Mouse (Mus musculus) megakaryocyte, embryonic 14.5 days (primary cell): Measurements from ENCODE around the gene Zfp12. TPM values are rescaled to one million over a fixed set of nuclear protein-coding genes. Genes with fewer than 3 reads are reported as not detected.

Experiments used
- H3K27me3 ChIP-seq: replicated peaks from 2 replicates; pipeline ENCODE3; 2012; ENCODE audit warnings: inconsistent platforms
- H3K36me3 ChIP-seq: replicated peaks from 2 replicates; pipeline ENCODE3; 2012; ENCODE audit warnings: low read length, inconsistent platforms, mixed read lengths
- H3K4me1 ChIP-seq: 2 replicates; pipeline ENCODE4 v1.6.1; 2012; ENCODE audit warnings: inconsistent platforms
- H3K4me3 ChIP-seq: replicated peaks from 2 replicates; pipeline ENCODE3; 2012; ENCODE audit warnings: moderate library complexity, mild to moderate bottlenecking, inconsistent platforms
- H3K9me3 ChIP-seq: 2 replicates; pipeline ENCODE4 v1.6.1; 2012; ENCODE audit warnings: inconsistent platforms
- FLI1 ChIP-seq: IDR thresholded peaks from 2 replicates; pipeline ENCODE4 v1.6.1; 2012; ENCODE audit warnings: low read length, inconsistent platforms, mixed read lengths
- GATA1 ChIP-seq: IDR thresholded peaks from 3 replicates; pipeline ENCODE4 v1.6.1; 2012; ENCODE audit warnings: mixed read lengths, low read length, inconsistent platforms, borderline replicate concordance
- polyA plus RNA-seq: library from polyadenylated mRNA; stranded (reverse); fragments of >175 nt; gene quantifications from 2 replicates; pipeline ENCODE4 v1.2.3, GENCODE M21; 2012; ENCODE audit warnings: low replicate concordance; ENCODE audit not compliant: insufficient read depth

Zfp12 gene
- polyA plus RNA-seq, 1 experiment = 1.7 TPM

- Histone ChIP-seq H3K4me3 (peak overlapping the region; percentile 100), H3K4me1 (peaks cover 55% of the 10 kb centered on the region)
Measured at GRCm38 (mm10) chr5:143236036-143236435, 1.1 kb downstream of the Zfp12 start.

GRCm38 (mm10) chr5:143244926-143245325 is 10.0 kb downstream of the Zfp12 start:
- H3K27me3 ChIP-seq = no peaks in the 10 kb centered on the region
- H3K4me3 ChIP-seq = peak overlapping the region; percentile 10
- TF ChIP-seq GATA1 = no peak
- TF ChIP-seq FLI1 = no peak
- peaks cover 24% of the 10 kb centered on the region for H3K9me3 ChIP-seq
- H3K36me3 ChIP-seq = peaks cover 93% of the 10 kb centered on the region
- peaks cover 23% of the 10 kb centered on the region for H3K4me1 ChIP-seq

More at GRCm38 (mm10) chr5:143236036-143236435, 1.1 kb downstream of the Zfp12 start:
- TF ChIP-seq GATA1 = no peak
- no peak for TF ChIP-seq FLI1
- Histone ChIP-seq H3K9me3 (no peaks in the 10 kb centered on the region), H3K36me3 (peaks cover 45% of the 10 kb centered on the region), H3K27me3 (no peaks in the 10 kb centered on the region)

- Histone ChIP-seq H3K36me3 (peaks cover 32% of the 10 kb centered on the region), H3K4me1 (peaks cover 47% of the 10 kb centered on the region), H3K27me3 (peaks cover 64% of the 10 kb centered on the region), H3K9me3 (peaks cover 28% of the 10 kb centered on the region), H3K4me3 (no peak overlapping the region)
- TF ChIP-seq GATA1 (no peak), FLI1 (no peak)
Measured at GRCm38 (mm10) chr5:143252039-143252438, 17.1 kb downstream of the Zfp12 start.

- peak overlapping the region; percentile 79 for H3K4me3 ChIP-seq
- peaks cover 72% of the 10 kb centered on the region for H3K27me3 ChIP-seq
- H3K36me3 ChIP-seq = peaks cover 24% of the 10 kb centered on the region
Measured at GRCm38 (mm10) chr5:143252791-143253185, 17.8 kb downstream of the Zfp12 start.

GRCm38 (mm10) chr5:143253186-143253880 is 18.4 kb downstream of the Zfp12 start:
- no peak for TF ChIP-seq GATA1
- TF ChIP-seq FLI1 = no peak
- H3K4me3 ChIP-seq = peak overlapping the region; percentile 79
- H3K27me3 ChIP-seq = peaks cover 77% of the 10 kb centered on the region
- H3K36me3 ChIP-seq = peaks cover 19% of the 10 kb centered on the region
- H3K4me1 ChIP-seq = peaks cover 34% of the 10 kb centered on the region
- H3K9me3 ChIP-seq = peaks cover 28% of the 10 kb centered on the region

More at GRCm38 (mm10) chr5:143252791-143253185, 17.8 kb downstream of the Zfp12 start:
- Histone ChIP-seq H3K9me3 (peaks cover 28% of the 10 kb centered on the region), H3K4me1 (peaks cover 39% of the 10 kb centered on the region)
- TF ChIP-seq GATA1 (no peak), FLI1 (no peak)

GRCm38 (mm10) chr5:143253881-143254486 is 19.0 kb downstream of the Zfp12 start:
- TF ChIP-seq FLI1 = no peak
- Histone ChIP-seq H3K27me3 (peaks cover 83% of the 10 kb centered on the region), H3K36me3 (peaks cover 12% of the 10 kb centered on the region), H3K9me3 (peaks cover 28% of the 10 kb centered on the region), H3K4me3 (peak overlapping the region; percentile 79), H3K4me1 (peaks cover 27% of the 10 kb centered on the region)

- peak overlapping the region; percentile 28 for H3K4me3 ChIP-seq
- H3K4me1 ChIP-seq = peaks cover 27% of the 10 kb centered on the region
- peaks cover 87% of the 10 kb centered on the region for H3K27me3 ChIP-seq
- H3K36me3 ChIP-seq = peaks cover 12% of the 10 kb centered on the region
- peaks cover 28% of the 10 kb centered on the region for H3K9me3 ChIP-seq
- TF ChIP-seq GATA1 (no peak), FLI1 (no peak)
Measured at GRCm38 (mm10) chr5:143254487-143255130, 19.6 kb downstream of the Zfp12 start.

GRCm38 (mm10) chr5:143255131-143255519 is 20.2 kb downstream of the Zfp12 start:
- peaks cover 28% of the 10 kb centered on the region for H3K9me3 ChIP-seq
- H3K27me3 ChIP-seq = peaks cover 92% of the 10 kb centered on the region
- TF ChIP-seq FLI1 = no peak
- no peak for TF ChIP-seq GATA1
- peaks cover 32% of the 10 kb centered on the region for H3K4me1 ChIP-seq
- no peak overlapping the region for H3K4me3 ChIP-seq
- H3K36me3 ChIP-seq = peaks cover 9% of the 10 kb centered on the region

- H3K36me3 ChIP-seq = peaks cover 9% of the 10 kb centered on the region
- peaks cover 97% of the 10 kb centered on the region for H3K27me3 ChIP-seq
- H3K4me1 ChIP-seq = peaks cover 32% of the 10 kb centered on the region
- TF ChIP-seq GATA1 (no peak), FLI1 (no peak)
- H3K9me3 ChIP-seq = peaks cover 28% of the 10 kb centered on the region
- H3K4me3 ChIP-seq = no peak overlapping the region
Measured at GRCm38 (mm10) chr5:143255802-143256201, 20.8 kb downstream of the Zfp12 start.

- Histone ChIP-seq H3K4me3 (no peak overlapping the region), H3K4me1 (peaks cover 8% of the 10 kb centered on the region), H3K36me3 (peaks cover 9% of the 10 kb centered on the region), H3K27me3 (peaks cover 88% of the 10 kb centered on the region), H3K9me3 (no peaks in the 10 kb centered on the region)
- TF ChIP-seq FLI1 = no peak
- no peak for TF ChIP-seq GATA1
Measured at GRCm38 (mm10) chr5:143261636-143262035, 26.7 kb downstream of the Zfp12 start.
